Mouse (Mus musculus) kidney, postnatal 10 days (tissue): ENCODE measurements around the gene Atp8a2.
A peak's percentile ranks its signal among the peaks of the same experiment; 100 is the strongest.

Experiments used
- DNase-seq: peaks from one replicate; pipeline ENCODE4 v3.0.0; 2021; ENCODE audit warnings: mixed read lengths

Atp8a2 gene

GRCm38 (mm10) chr14:59701492-59701891 lies 495.5 kb downstream of the Atp8a2 start:
- no peak for DNase-seq

- DNase-seq, result no peak
These were observed 501.8 kb downstream of the Atp8a2 start for GRCm38 (mm10) chr14:59695160-59695559.

GRCm38 (mm10) chr14:59692164-59692563 lies 504.8 kb downstream of the Atp8a2 start:
- DNase-seq, result peak; percentile 23

GRCm38 (mm10) chr14:59691402-59691801 lies 505.6 kb downstream of the Atp8a2 start:
- DNase-seq, result peak; percentile 23

GRCm38 (mm10) chr14:59690954-59691353 lies 506.0 kb downstream of the Atp8a2 start:
- DNase-seq, result no peak

GRCm38 (mm10) chr14:59689596-59689995 lies 507.4 kb downstream of the Atp8a2 start:
- peak; percentile 20 for DNase-seq

GRCm38 (mm10) chr14:59686229-59686628 lies 510.8 kb downstream of the Atp8a2 start:
- no peak for DNase-seq

GRCm38 (mm10) chr14:59685343-59685742 lies 511.6 kb downstream of the Atp8a2 start:
- DNase-seq, result peak; percentile 43

GRCm38 (mm10) chr14:59681906-59682305 lies 515.1 kb downstream of the Atp8a2 start:
- DNase-seq, result no peak

- no peak for DNase-seq
These were observed 519.4 kb downstream of the Atp8a2 start for GRCm38 (mm10) chr14:59677598-59678003.

- no peak for DNase-seq
These were observed 521.6 kb downstream of the Atp8a2 start for GRCm38 (mm10) chr14:59675330-59675729.

- no peak for DNase-seq
These were observed 522.4 kb downstream of the Atp8a2 start for GRCm38 (mm10) chr14:59674556-59674955.

- DNase-seq, result no peak
These were observed 524.0 kb downstream of the Atp8a2 start for GRCm38 (mm10) chr14:59672893-59673515.

GRCm38 (mm10) chr14:59657098-59657497 lies 539.9 kb downstream of the Atp8a2 start:
- DNase-seq, result no peak

GRCm38 (mm10) chr14:59656591-59656990 lies 540.4 kb downstream of the Atp8a2 start:
- no peak for DNase-seq

- DNase-seq, result no peak
These were observed 547.6 kb downstream of the Atp8a2 start for GRCm38 (mm10) chr14:59649337-59649736.

- DNase-seq, result no peak
These were observed 548.4 kb downstream of the Atp8a2 start for GRCm38 (mm10) chr14:59648611-59649010.

- no peak for DNase-seq
These were observed 549.9 kb downstream of the Atp8a2 start for GRCm38 (mm10) chr14:59646826-59647697.

- no peak for DNase-seq
These were observed 552.1 kb downstream of the Atp8a2 start for GRCm38 (mm10) chr14:59644896-59645295.

GRCm38 (mm10) chr14:59644166-59644565 lies 552.8 kb downstream of the Atp8a2 start:
- no peak for DNase-seq

- peak; percentile 46 for DNase-seq
These were observed 553.4 kb downstream of the Atp8a2 start for GRCm38 (mm10) chr14:59643582-59643981.

GRCm38 (mm10) chr14:59641856-59642255 lies 555.1 kb downstream of the Atp8a2 start:
- DNase-seq, result no peak

GRCm38 (mm10) chr14:59638906-59639703 lies 557.9 kb downstream of the Atp8a2 start:
- no peak for DNase-seq
